Mouse (Mus musculus) kidney, postnatal 0 days (tissue): ENCODE measurements at regions not wholly inside any gene's neighbourhood (a gene's known extent, or its start where the extent isn't known, plus 50 kb on each side); places are given as distances from the start of the nearest gene placed in this dataset.

Experiments
- ATAC-seq: fragments of 200-750 bp; cut with Nextera tagmentation; replicated peaks from 2 replicates; pipeline ENCODE4 v1.8.0; 2017; ENCODE audit warnings: low read depth, moderate number of reproducible peaks, moderate TSS enrichment, moderate library complexity; ENCODE audit not compliant: low FRiP score
- DNase-seq: peaks from one replicate; pipeline ENCODE4 v3.0.0-alpha.2; 2016; ENCODE audit warnings: low spot score
- H3K27ac ChIP-seq: fragments of 300-500 bp; sonication (generic); 2 replicates; pipeline ENCODE4 v1.5.1; 2014; ENCODE audit warnings: mild to moderate bottlenecking
- H3K27me3 ChIP-seq: fragments of 300-500 bp; sonication (generic); 2 replicates; pipeline ENCODE4 v1.6.1; 2014; ENCODE audit warnings: low read length, mixed read lengths; ENCODE audit not compliant: insufficient read depth
- H3K36me3 ChIP-seq: fragments of 300-500 bp; sonication (generic); 2 replicates; pipeline ENCODE4 v1.6.1; 2014; ENCODE audit warnings: low read length, mixed read lengths; ENCODE audit not compliant: insufficient read depth
- H3K4me1 ChIP-seq: fragments of 300-500 bp; sonication (generic); replicated peaks from 2 replicates; pipeline ENCODE4 v1.6.1; 2014; ENCODE audit warnings: antibody characterized with exemption, low read length, mixed read lengths; ENCODE audit not compliant: insufficient read depth
- H3K4me2 ChIP-seq: fragments of 300-500 bp; sonication (generic); 2 replicates; pipeline ENCODE4 v1.6.1; 2014; ENCODE audit warnings: mild to moderate bottlenecking, low read length, moderate library complexity, mixed read lengths
- H3K4me3 ChIP-seq: fragments of 300-500 bp; sonication (generic); replicated peaks from 2 replicates; pipeline ENCODE4 v1.5.1; 2014; ENCODE audit warnings: low read depth, low read length
- H3K9ac ChIP-seq: fragments of 300-500 bp; sonication (generic); 2 replicates; pipeline ENCODE4 v1.6.1; 2014; ENCODE audit warnings: low read depth, low read length
- H3K9me3 ChIP-seq: fragments of 300-500 bp; sonication (generic); replicated peaks from 2 replicates; pipeline ENCODE4 v1.6.1; 2016; ENCODE audit warnings: low read length, inconsistent platforms, mixed read lengths
- CTCF ChIP-seq: IDR thresholded peaks from 2 replicates; pipeline ENCODE4 v1.5.1; 2016; ENCODE audit warnings: antibody characterized with exemption, low read depth, mild to moderate bottlenecking, moderate library complexity
- WGBS: fragments of 180-500 bp; shearing (Covaris S2); extraction: QIAGEN DNeasy Blood & Tissue Kit; methylation state at CpG from one replicate; pipeline ENCODE4 v1.1.7; 2014; 5-methylcytosine and 5-hydroxymethylcytosine counted together

DNA sequence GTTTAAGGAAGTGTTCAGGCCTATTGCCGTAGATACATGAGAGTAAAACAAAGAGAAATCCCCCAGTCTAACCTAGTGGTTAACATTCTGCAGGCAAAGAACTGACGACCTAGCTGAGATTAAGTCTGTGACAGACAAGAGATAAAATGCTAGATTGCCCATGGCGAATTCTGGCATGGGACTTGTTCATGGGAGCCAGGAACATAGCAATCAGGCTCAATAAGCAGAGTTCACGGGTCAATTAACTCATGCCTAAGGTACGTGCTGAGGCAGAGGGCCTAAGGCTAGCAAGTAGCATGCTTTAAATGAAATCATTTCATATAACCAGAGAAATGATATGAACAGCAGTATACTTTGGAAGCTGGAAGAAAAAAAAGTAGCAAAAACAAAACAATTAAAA lies 1119.2 kb upstream of the Adgrl2 start:
- Histone ChIP-seq H3K4me2 (no peak overlapping the region), H3K36me3 (no peaks in the 10 kb centered on the region), H3K4me1 (no peaks in the 10 kb centered on the region), H3K9me3 (no peaks in the 10 kb centered on the region), H3K9ac (no peak overlapping the region), H3K4me3 (no peak overlapping the region), H3K27ac (no peak overlapping the region), H3K27me3 (no peaks in the 10 kb centered on the region)
- DNase-seq (no peak), ATAC-seq (no peak)
- TF ChIP-seq CTCF: no peak
- WGBS: 68% methylated on average over 5 of the region's 5 CpGs

DNA sequence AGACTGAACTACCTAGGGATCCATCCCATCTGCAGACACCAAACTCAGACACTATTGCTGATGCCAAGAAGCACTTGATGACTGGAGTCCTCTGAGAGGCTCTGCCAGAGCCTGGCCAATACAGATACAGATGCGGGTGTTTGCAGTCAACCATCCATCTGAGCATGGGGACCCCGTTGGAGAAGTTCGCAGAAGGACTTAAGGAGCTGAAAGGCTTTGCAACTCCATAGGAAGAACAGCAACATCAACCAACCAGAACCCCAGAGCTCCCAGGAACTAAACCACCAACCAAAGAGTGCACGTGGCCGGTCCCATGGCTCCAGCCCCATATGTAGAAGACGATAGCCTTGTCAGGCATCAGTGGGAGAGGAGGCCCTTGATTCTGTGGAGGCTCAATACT lies 1121.9 kb upstream of the Adgrl2 start:
- ATAC-seq (no peak), DNase-seq (no peak)
- Histone ChIP-seq H3K9ac (no peak overlapping the region), H3K4me1 (no peaks in the 10 kb centered on the region), H3K27ac (no peak overlapping the region), H3K4me3 (no peak overlapping the region), H3K9me3 (no peaks in the 10 kb centered on the region), H3K36me3 (no peaks in the 10 kb centered on the region), H3K27me3 (no peaks in the 10 kb centered on the region), H3K4me2 (no peak overlapping the region)
- 94% methylated on average over 6 of the region's 6 CpGs for WGBS
- no peak for TF ChIP-seq CTCF

DNA sequence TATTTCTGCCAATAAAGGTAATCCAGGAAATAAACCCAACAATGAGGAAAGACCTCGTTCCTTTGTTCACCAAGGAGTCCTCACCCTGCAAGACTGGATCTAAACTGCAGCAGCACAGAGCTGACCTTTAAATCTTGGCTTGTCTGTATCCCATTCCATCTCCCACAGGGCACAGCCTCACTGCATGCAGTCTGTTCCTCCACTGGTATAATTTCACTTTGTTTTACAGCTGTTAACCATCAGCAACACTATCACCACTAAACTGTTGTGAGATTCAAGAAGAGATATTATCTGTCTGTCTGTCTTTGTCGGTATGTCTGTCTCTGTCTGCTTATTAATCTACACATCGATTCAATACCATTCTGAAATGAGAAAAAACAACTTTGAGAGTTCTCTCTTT lies 1129.5 kb upstream of the Adgrl2 start:
- Histone ChIP-seq H3K4me2 (no peak overlapping the region), H3K4me1 (no peaks in the 10 kb centered on the region), H3K9me3 (no peaks in the 10 kb centered on the region), H3K9ac (no peak overlapping the region), H3K4me3 (no peak overlapping the region), H3K27ac (no peak overlapping the region), H3K27me3 (no peaks in the 10 kb centered on the region), H3K36me3 (no peaks in the 10 kb centered on the region)
- DNase-seq (no peak), ATAC-seq (no peak)
- WGBS: 54% methylated on average over 3 of the region's 3 CpGs
- no peak for TF ChIP-seq CTCF

DNA sequence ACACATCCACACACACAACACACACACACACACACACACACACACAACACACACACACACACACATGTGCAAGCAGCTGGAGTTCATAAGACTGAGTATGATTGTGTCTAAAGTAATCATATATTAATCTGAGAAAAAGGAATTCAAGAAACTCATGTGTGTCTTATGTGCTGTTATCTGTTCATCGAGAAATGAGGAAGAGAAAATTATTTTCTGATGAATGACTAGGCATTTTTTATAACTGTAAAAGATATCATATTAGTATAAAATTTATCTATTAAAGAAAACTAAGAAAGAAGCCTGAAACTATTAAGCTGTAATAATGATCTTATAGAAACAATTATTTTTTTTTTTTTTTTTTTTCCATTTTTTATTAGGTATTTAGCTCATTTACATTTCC lies 1156.3 kb upstream of the Adgrl2 start:
- Histone ChIP-seq H3K4me3 (no peak overlapping the region), H3K36me3 (no peaks in the 10 kb centered on the region), H3K27me3 (no peaks in the 10 kb centered on the region), H3K4me2 (no peak overlapping the region), H3K9me3 (no peaks in the 10 kb centered on the region), H3K9ac (no peak overlapping the region), H3K4me1 (no peaks in the 10 kb centered on the region), H3K27ac (no peak overlapping the region)
- TF ChIP-seq CTCF: no peak
- DNase-seq (no peak), ATAC-seq (no peak)
- 90% methylated on average over 1 of the region's 1 CpGs for WGBS

DNA sequence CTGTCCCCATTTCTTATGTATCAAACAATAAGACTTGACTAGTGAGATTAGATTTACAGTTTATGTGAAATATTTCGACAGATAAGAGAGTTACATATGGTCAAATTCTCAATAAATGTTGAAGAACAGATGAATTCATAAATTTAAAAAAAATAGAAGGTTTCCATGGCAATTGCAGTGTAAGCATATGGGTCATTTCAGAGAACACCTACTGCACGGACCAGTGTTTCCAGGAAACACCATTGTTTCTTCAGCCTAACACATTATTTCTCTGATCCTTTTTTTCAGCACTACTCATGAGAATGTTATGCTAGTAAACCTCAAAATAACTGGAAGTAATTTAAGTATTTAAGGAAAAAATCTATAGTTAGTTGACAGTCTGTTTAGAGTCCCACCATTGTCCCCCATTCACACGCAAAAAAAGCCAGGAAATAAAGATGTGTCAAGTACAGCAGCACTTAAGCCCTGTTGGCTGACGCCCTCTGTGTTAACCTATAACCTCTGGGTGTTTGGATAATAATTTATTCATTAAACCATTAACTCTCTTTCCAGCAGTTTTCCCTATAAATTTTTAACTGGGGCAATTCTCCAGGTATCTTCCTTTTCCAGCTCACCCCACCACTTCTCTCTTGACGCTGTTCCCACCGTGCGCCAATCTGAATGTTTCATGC lies 1160.9 kb upstream of the Adgrl2 start:
- Histone ChIP-seq H3K4me2 (no peak overlapping the region), H3K36me3 (no peaks in the 10 kb centered on the region), H3K27ac (no peak overlapping the region), H3K4me1 (no peaks in the 10 kb centered on the region), H3K9ac (no peak overlapping the region), H3K27me3 (no peaks in the 10 kb centered on the region), H3K9me3 (no peaks in the 10 kb centered on the region), H3K4me3 (no peak overlapping the region)
- DNase-seq (peak; percentile 48), ATAC-seq (peak; percentile 95)
- TF ChIP-seq CTCF: no peak
- 27% methylated on average over 7 of the region's 7 CpGs for WGBS

DNA sequence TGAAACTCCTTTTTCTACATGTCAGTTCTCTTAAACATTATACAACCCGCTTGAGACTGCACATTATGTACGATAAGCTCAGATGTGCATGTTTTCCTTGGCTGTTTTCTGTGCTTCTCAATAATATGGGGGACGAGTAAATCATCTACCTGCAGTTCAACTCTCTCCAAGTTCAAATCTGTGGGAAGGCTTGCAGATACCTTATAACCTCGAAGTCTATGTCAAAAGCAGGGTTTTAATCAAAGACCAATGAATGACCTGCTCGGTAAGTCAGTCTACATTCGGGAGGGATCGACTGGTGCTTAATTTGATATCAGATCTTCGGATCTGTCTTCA lies 1161.4 kb upstream of the Adgrl2 start:
- 28% methylated on average over 8 of the region's 8 CpGs for WGBS
- no peak; the same call in 1 of the 2 replicates for ATAC-seq
- no peak overlapping the region for H3K9ac ChIP-seq

DNA sequence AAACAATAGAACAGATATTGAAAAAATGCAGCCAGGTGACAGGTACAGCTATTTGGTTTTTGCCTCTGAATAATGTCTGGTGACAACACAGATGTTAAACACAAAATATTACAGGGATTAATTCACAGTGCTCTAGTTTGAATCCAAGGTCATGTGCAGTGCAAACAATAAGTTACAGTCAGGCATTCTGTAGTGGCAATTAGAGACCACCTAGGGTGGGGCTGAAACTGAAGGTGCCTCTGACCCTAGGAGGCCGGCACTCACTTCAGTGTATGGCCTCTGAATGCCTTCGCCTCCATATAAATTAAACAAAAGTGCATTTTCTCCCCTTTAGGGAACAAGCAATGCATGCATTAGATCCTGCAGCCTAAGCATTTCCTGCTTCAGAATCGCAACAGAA lies 1162.5 kb upstream of the Adgrl2 start:
- Histone ChIP-seq H3K9ac (no peak overlapping the region), H3K9me3 (no peaks in the 10 kb centered on the region), H3K27ac (0 out of 2 replicates have a peak overlapping the region, but pooled peaks have one; percentile 66), H3K27me3 (no peaks in the 10 kb centered on the region), H3K4me1 (no peaks in the 10 kb centered on the region), H3K4me3 (no peak overlapping the region), H3K4me2 (peak overlapping the region; percentile 6; the same call in 1 of the 2 replicates), H3K36me3 (no peaks in the 10 kb centered on the region)
- DNase-seq (no peak), ATAC-seq (no peak)
- 36% methylated on average over 3 of the region's 3 CpGs for WGBS
- TF ChIP-seq CTCF: no peak

More for the DNA sequence above, 1161.4 kb upstream of the Adgrl2 start:
- Histone ChIP-seq H3K9me3 (no peaks in the 10 kb centered on the region), H3K4me1 (no peaks in the 10 kb centered on the region), H3K27ac (peak overlapping the region; percentile 66), H3K27me3 (no peaks in the 10 kb centered on the region), H3K4me3 (no peak overlapping the region), H3K36me3 (no peaks in the 10 kb centered on the region), H3K4me2 (peak overlapping the region; percentile 6; the same call in 1 of the 2 replicates)
- no peak for DNase-seq
- no peak for TF ChIP-seq CTCF
